Mouse (Mus musculus) heart, adult 2 months (tissue): Measurements from ENCODE around the gene Nav1. TPM values are rescaled to one million over a fixed set of nuclear protein-coding genes. Genes with fewer than 3 reads are reported as not detected.

Source experiments
- DNase-seq, 2 experiments: peaks; one replicate each; pipeline ENCODE4 v3.0.0; 2021
- H3K27ac ChIP-seq: fragments of 200-600 bp; 2 replicates; pipeline ENCODE4 v1.8.1; 2022
- H3K27me3 ChIP-seq: fragments of 200-500 bp; 2 replicates; pipeline ENCODE4 v1.6.1; 2012; ENCODE audit warnings: mild to moderate bottlenecking, low read length, inconsistent platforms, mixed read lengths; ENCODE audit not compliant: control insufficient read depth, insufficient read depth
- H3K36me3 ChIP-seq: fragments of 200-500 bp; 2 replicates; pipeline ENCODE4 v1.6.1; 2012; ENCODE audit warnings: low read length, inconsistent platforms; ENCODE audit not compliant: control insufficient read depth, insufficient read depth
- H3K4me1 ChIP-seq: fragments of 200-500 bp; 2 replicates; pipeline ENCODE4 v1.6.1; 2011; ENCODE audit warnings: low read length; ENCODE audit not compliant: control insufficient read depth, insufficient read depth
- H3K4me3 ChIP-seq: fragments of 200-600 bp; 2 replicates; pipeline ENCODE4 v1.8.1; 2022
- H3K79me2 ChIP-seq: fragments of 200-500 bp; replicated peaks from 2 replicates; pipeline ENCODE4 v1.6.1; 2012; ENCODE audit warnings: mild to moderate bottlenecking, inconsistent platforms, low read length, moderate library complexity, mixed read lengths; ENCODE audit not compliant: control insufficient read depth, insufficient read depth
- H3K9ac ChIP-seq: fragments of 200-500 bp; 2 replicates; pipeline ENCODE4 v1.6.1; 2012; ENCODE audit warnings: low read depth, mild to moderate bottlenecking, control low read depth, inconsistent platforms, low read length, mixed read lengths
- CTCF ChIP-seq: fragments of 200-600 bp; IDR thresholded peaks from 2 replicates; pipeline ENCODE4 v1.8.1; 2022; ENCODE audit warnings: antibody characterized with exemption, mild to moderate bottlenecking, moderate library complexity
- EP300 ChIP-seq: fragments of 200-500 bp; IDR thresholded peaks from 2 replicates; pipeline ENCODE4 v1.6.1; 2011; ENCODE audit warnings: low read depth, low read length, control low read depth; ENCODE audit not compliant: insufficient read depth
- POLR2A ChIP-seq: fragments of 200-500 bp; IDR thresholded peaks from 2 replicates; pipeline ENCODE4 v1.6.1; 2011; ENCODE audit warnings: mild to moderate bottlenecking, low read depth, low read length, control low read depth; ENCODE audit not compliant: insufficient read depth
- WGBS: fragments of 180-500 bp; shearing (Covaris S2); methylation state at CpG from one replicate; pipeline ENCODE4 v1.1.7; 2018; 5-methylcytosine and 5-hydroxymethylcytosine counted together
- intact Hi-C: fragments of 180-260 bp; cut with DNase I; formaldehyde crosslinking; loops from one replicate; pipeline ENCODE4 v1.15.1; 2025
- polyA plus RNA-seq: library from polyadenylated mRNA; depleted of rRNA; stranded (reverse); fragments of >200 nt; gene quantifications from 2 replicates; pipeline ENCODE4 v1.2.3, GENCODE M21; 2012
- total RNA-seq, 2 experiments: library from RNA; stranded (reverse); gene quantifications; 2 replicates each; pipeline ENCODE4 v1.2.3; 2021

Nav1 gene
- total and polyA plus RNA-seq, 3 experiments: 15.2 to 20.7 (median 19.1) TPM

- no peaks in the 10 kb centered on the region for H3K79me2 ChIP-seq
- H3K4me3 ChIP-seq: peak overlapping the region; percentile 56
- peak overlapping the region; percentile 59 for H3K27ac ChIP-seq
- no peak for TF ChIP-seq CTCF
- no peaks in the 10 kb centered on the region for H3K27me3 ChIP-seq
- H3K4me1 ChIP-seq: peaks cover 8% of the 10 kb centered on the region
- H3K36me3 ChIP-seq: no peaks in the 10 kb centered on the region
- peak; percentile 61 to 69 for DNase-seq
- peak overlapping the region; percentile 52 for H3K9ac ChIP-seq
- intact Hi-C loops: loop anchor here (2.0 kb wide), 2 partner anchors 35 to 47 kb away; no protein-coding TSS in a partner anchor
- 11% methylated on average over 21 of the region's 21 CpGs for WGBS
Observed at GRCm38 (mm10) chr1:135583678-135584515, 23.2 kb downstream of the Nav1 start.

GRCm38 (mm10) chr1:135583081-135583677 lies 23.9 kb downstream of the Nav1 start:
- no peaks in the 10 kb centered on the region for H3K36me3 ChIP-seq
- TF ChIP-seq POLR2A (no peak), CTCF (no peak)
- H3K79me2 ChIP-seq: no peaks in the 10 kb centered on the region
- WGBS: 20% methylated on average over 15 of the region's 15 CpGs
- peak overlapping the region; percentile 59 for H3K27ac ChIP-seq
- peaks cover 8% of the 10 kb centered on the region for H3K4me1 ChIP-seq
- intact Hi-C loops: loop anchor here (2.0 kb wide), 1 partner anchor 34 kb away; no protein-coding TSS in a partner anchor
- H3K27me3 ChIP-seq: no peaks in the 10 kb centered on the region
- DNase-seq: peak; percentile 66 to 79
- H3K9ac ChIP-seq: peak overlapping the region; percentile 52
- peak overlapping the region; percentile 32 for H3K4me3 ChIP-seq

GRCm38 (mm10) chr1:135581001-135581400 lies 26.1 kb downstream of the Nav1 start:
- intact Hi-C loops: no loop called here
- Histone ChIP-seq H3K9ac (no peak overlapping the region), H3K27me3 (no peaks in the 10 kb centered on the region), H3K79me2 (no peaks in the 10 kb centered on the region), H3K4me3 (no peak overlapping the region), H3K36me3 (no peaks in the 10 kb centered on the region), H3K27ac (no peak overlapping the region), H3K4me1 (peaks cover 7% of the 10 kb centered on the region)
- TF ChIP-seq CTCF (no peak), POLR2A (no peak), EP300 (no peak)
- WGBS: 64% methylated on average over 8 of the region's 8 CpGs
- DNase-seq: no peak

- H3K79me2 ChIP-seq: no peaks in the 10 kb centered on the region
- H3K27me3 ChIP-seq: no peaks in the 10 kb centered on the region
- no peak overlapping the region for H3K9ac ChIP-seq
- no peak overlapping the region for H3K27ac ChIP-seq
- H3K36me3 ChIP-seq: no peaks in the 10 kb centered on the region; the same call in 1 of the 2 replicates
- intact Hi-C loops: no loop called here
- H3K4me1 ChIP-seq: peaks cover 12% of the 10 kb centered on the region
- H3K4me3 ChIP-seq: no peak overlapping the region
- no peak for DNase-seq
- 70% methylated on average over 3 of the region's 3 CpGs for WGBS
- TF ChIP-seq POLR2A (no peak), CTCF (no peak), EP300 (no peak)
Observed at GRCm38 (mm10) chr1:135579111-135579510, 28.0 kb downstream of the Nav1 start.

GRCm38 (mm10) chr1:135577793-135578192 lies 29.3 kb downstream of the Nav1 start:
- H3K27me3 ChIP-seq: no peaks in the 10 kb centered on the region
- intact Hi-C loops: no loop called here

GRCm38 (mm10) chr1:135575393-135575792 lies 31.7 kb downstream of the Nav1 start:
- Histone ChIP-seq H3K79me2 (no peaks in the 10 kb centered on the region), H3K9ac (no peak overlapping the region), H3K36me3 (no peaks in the 10 kb centered on the region; the same call in 1 of the 2 replicates), H3K4me1 (peaks cover 7% of the 10 kb centered on the region), H3K4me3 (no peak overlapping the region), H3K27ac (peak overlapping the region; percentile 27), H3K27me3 (no peaks in the 10 kb centered on the region)
- DNase-seq: no peak
- intact Hi-C loops: no loop called here
- 95% methylated on average over 1 of the region's 1 CpGs for WGBS
- TF ChIP-seq POLR2A (no peak), CTCF (no peak), EP300 (no peak)

More at GRCm38 (mm10) chr1:135577793-135578192, 29.3 kb downstream of the Nav1 start:
- WGBS: 56% methylated on average over 2 of the region's 2 CpGs
- Histone ChIP-seq H3K79me2 (no peaks in the 10 kb centered on the region), H3K27ac (no peak overlapping the region), H3K4me1 (peaks cover 11% of the 10 kb centered on the region), H3K4me3 (no peak overlapping the region), H3K9ac (no peak overlapping the region), H3K36me3 (no peaks in the 10 kb centered on the region; the same call in 1 of the 2 replicates)
- no peak for DNase-seq
- TF ChIP-seq POLR2A: no peak
- no peak for TF ChIP-seq EP300
- no peak for TF ChIP-seq CTCF
